In genomic region chr5:17816170-17816569, GRCm38 (mm10) we compare ENCODE assay signal across 8 mouse cellular contexts.
DNase-seq lines count a peak whose midpoint lies in the region; ATAC-seq lines count a peak whose summit lies in the region.

No protein-coding gene starts in this region.

- no peak overlapping the region for H3K27ac ChIP-seq in heart, embryonic 12.5 days (ENCODE audit: poor library complexity, severe bottlenecking)

- H3K9ac ChIP-seq in heart, embryonic 12.5 days: no peak overlapping the region

- H3K27me3 ChIP-seq in heart, embryonic 12.5 days (replicated peaks): no peaks in the 10 kb centered on the region

- WGBS in heart, embryonic 12.5 days: 2% methylated on average over 2 of the region's 2 CpGs

- H3K4me3 ChIP-seq in heart, embryonic 12.5 days: no peak overlapping the region

- no peak for ATAC-seq in heart, embryonic 12.5 days (ENCODE audit: insufficient number of reproducible peaks, low FRiP score)

- peak; percentile 11 for DNase-seq in adrenal gland, postnatal 14 days
- no peak for DNase-seq in adrenal gland, postnatal 10 days
- DNase-seq in layer of hippocampus, adult 9-10 months (ENCODE audit: low spot score): peak; percentile 30
- DNase-seq in layer of hippocampus, postnatal 10 days (ENCODE audit: low spot score in 2 of 2): no peak
- peak; percentile 39 for DNase-seq in ZHBTc4 (ENCODE audit: low read depth, low spot score)
- DNase-seq in lung, postnatal 14 days: peak; percentile 51
- no peak for DNase-seq in adrenal gland, postnatal 36 days

- H3K4me1 ChIP-seq in heart, embryonic 12.5 days (replicated peaks): no peaks in the 10 kb centered on the region

- no peak overlapping the region for H3K4me2 ChIP-seq in heart, embryonic 12.5 days

- H3K9me3 ChIP-seq in heart, embryonic 12.5 days (replicated peaks): no peaks in the 10 kb centered on the region

- no peaks in the 10 kb centered on the region for H3K36me3 ChIP-seq in heart, embryonic 12.5 days

Comparison
In these comparisons a context has a peak if more than half of its experiments do, and no peak if none do; other contexts are left out.
1. DNase-seq: peak in adrenal gland, postnatal 14 days (single experiment), layer of hippocampus, adult 9-10 months (single experiment), ZHBTc4 (single experiment) and lung, postnatal 14 days (single experiment); none in adrenal gland, postnatal 10 days (single experiment), layer of hippocampus, postnatal 10 days (0 of 2) and adrenal gland, postnatal 36 days (0 of 2).